In genomic region chr2:133204295-133204866, GRCm38 (mm10) we compare ENCODE assay signal across 24 mouse cellular contexts.
DNase-seq lines count a peak whose midpoint lies in the region; ATAC-seq lines count a peak whose summit lies in the region.
"Had no signal": no experiment of that assay in that cellular context is flagged by ENCODE, and none has a peak within 500 bp of the region (broad histone marks: within the 10 kb centered on the region; RNA-seq: fewer than 3 reads in every experiment).

No protein-coding gene starts in this region.

- no peaks in the 10 kb centered on the region for H3K9me3 ChIP-seq in forebrain, embryonic 13.5 days (replicated peaks)
- H3K9me3 ChIP-seq in forebrain, embryonic 15.5 days, result no peaks in the 10 kb centered on the region
- H3K9me3 ChIP-seq in midbrain, embryonic 11.5 days (ENCODE audit: control insufficient read depth, low read length), result no peaks in the 10 kb centered on the region
- H3K9me3 ChIP-seq in midbrain, embryonic 16.5 days (replicated peaks; ENCODE audit: control insufficient read depth, low read length, poor library complexity, severe bottlenecking), result no peaks in the 10 kb centered on the region
- no peaks in the 10 kb centered on the region for H3K9me3 ChIP-seq in midbrain, embryonic 14.5 days (ENCODE audit: control insufficient read depth, low read length)
- H3K9me3 ChIP-seq: embryonic facial prominence, embryonic 15.5 days; forebrain, embryonic 10.5 days; heart, embryonic 13.5 days; hindbrain, embryonic 12.5 days had no signal

- ATAC-seq in forebrain, embryonic 13.5 days, result peak; percentile 61; the same call in 1 of the 2 replicates
- ATAC-seq in forebrain, embryonic 15.5 days (replicated peaks), result no peak
- ATAC-seq in midbrain, embryonic 11.5 days (ENCODE audit: low FRiP score), result 0 out of 2 replicates have a peak, but pooled peaks have one; percentile 24
- ATAC-seq in midbrain, embryonic 16.5 days, result no peak
- ATAC-seq in midbrain, embryonic 14.5 days (ENCODE audit: low FRiP score, low TSS enrichment), result no peak
- ATAC-seq: hindbrain, embryonic 16.5 days; inflammation-experienced regulatory T-cells, adult 6 months; Patski had no signal

- no peak overlapping the region for H3K4me2 ChIP-seq in forebrain, embryonic 13.5 days
- H3K4me2 ChIP-seq in forebrain, embryonic 15.5 days (replicated peaks), result no peak overlapping the region
- H3K4me2 ChIP-seq in midbrain, embryonic 11.5 days, result no peak overlapping the region
- H3K4me2 ChIP-seq in midbrain, embryonic 16.5 days (ENCODE audit: low read length), result no peak overlapping the region
- H3K4me2 ChIP-seq in midbrain, embryonic 14.5 days (ENCODE audit: low read length), result no peak overlapping the region
- H3K4me2 ChIP-seq: embryonic facial prominence, embryonic 15.5 days; heart, embryonic 13.5 days; hindbrain, embryonic 12.5 days had no signal

- peak; percentile 86 for DNase-seq in midbrain, embryonic 11.5 days (ENCODE audit: low spot score, missing footprints)
- peak; percentile 4 for DNase-seq in midbrain, embryonic 14.5 days
- no peak for DNase-seq in T-cell, adult 2 months (ENCODE audit: low spot score)
- DNase-seq in thymus, postnatal 10 days (ENCODE audit: low spot score in 2 of 2), result no peak
- DNase-seq: adrenal gland, adult 8-10 months; adrenal gland, postnatal 36 days; cerebellum, adult 11 months; cerebellum, adult 8-10 months; cerebellum, postnatal 14 days; gastrocnemius, adult 2 months; gastrocnemius, postnatal 25 days; heart, postnatal 4 days had no signal

- WGBS in forebrain, embryonic 13.5 days, result 29% methylated on average over 5 of the region's 5 CpGs
- WGBS in forebrain, embryonic 15.5 days, result 30% methylated on average over 5 of the region's 5 CpGs
- 28% methylated on average over 5 of the region's 5 CpGs for WGBS in midbrain, embryonic 11.5 days
- WGBS in midbrain, embryonic 16.5 days, result 23% methylated on average over 5 of the region's 5 CpGs
- WGBS in midbrain, embryonic 14.5 days, result 19% methylated on average over 5 of the region's 5 CpGs

- no peaks in the 10 kb centered on the region for H3K27me3 ChIP-seq in forebrain, embryonic 13.5 days
- H3K27me3 ChIP-seq in forebrain, embryonic 15.5 days, result no peaks in the 10 kb centered on the region
- H3K27me3 ChIP-seq in midbrain, embryonic 11.5 days (ENCODE audit: control insufficient read depth, insufficient read depth, low read length), result no peaks in the 10 kb centered on the region
- no peaks in the 10 kb centered on the region for H3K27me3 ChIP-seq in midbrain, embryonic 16.5 days (ENCODE audit: control insufficient read depth, insufficient read depth, low read depth, low read length)
- no peaks in the 10 kb centered on the region for H3K27me3 ChIP-seq in midbrain, embryonic 14.5 days (ENCODE audit: control insufficient read depth, insufficient read depth, low read length)
- H3K27me3 ChIP-seq: CH12.LX; embryonic facial prominence, embryonic 15.5 days; heart, embryonic 13.5 days; hindbrain, embryonic 12.5 days had no signal

- H3K27ac ChIP-seq in forebrain, embryonic 13.5 days, result no peak overlapping the region
- no peak overlapping the region for H3K27ac ChIP-seq in forebrain, embryonic 15.5 days (replicated peaks)
- no peak overlapping the region for H3K27ac ChIP-seq in midbrain, embryonic 11.5 days (ENCODE audit: low read depth, low read length)
- no peak overlapping the region for H3K27ac ChIP-seq in midbrain, embryonic 16.5 days (ENCODE audit: low read length)
- no peak overlapping the region for H3K27ac ChIP-seq in midbrain, embryonic 14.5 days (replicated peaks; ENCODE audit: low read depth, low read length)
- H3K27ac ChIP-seq: embryonic facial prominence, embryonic 15.5 days; forebrain, embryonic 10.5 days; gastrocnemius, adult 2 months; heart, embryonic 13.5 days; hindbrain, embryonic 12.5 days had no signal

- H3K9ac ChIP-seq in forebrain, embryonic 13.5 days, result no peak overlapping the region
- no peak overlapping the region for H3K9ac ChIP-seq in forebrain, embryonic 15.5 days (replicated peaks)
- no peak overlapping the region for H3K9ac ChIP-seq in midbrain, embryonic 11.5 days (ENCODE audit: low read length)
- H3K9ac ChIP-seq in midbrain, embryonic 16.5 days (ENCODE audit: low read depth, low read length), result no peak overlapping the region
- no peak overlapping the region for H3K9ac ChIP-seq in midbrain, embryonic 14.5 days (replicated peaks; ENCODE audit: low read length)
- H3K9ac ChIP-seq: embryonic facial prominence, embryonic 15.5 days; heart, embryonic 13.5 days; hindbrain, embryonic 12.5 days had no signal

- H3K4me3 ChIP-seq in forebrain, embryonic 13.5 days, result no peak overlapping the region
- no peak overlapping the region for H3K4me3 ChIP-seq in forebrain, embryonic 15.5 days
- H3K4me3 ChIP-seq in midbrain, embryonic 11.5 days (ENCODE audit: low read depth, low read length), result no peak overlapping the region
- H3K4me3 ChIP-seq in midbrain, embryonic 16.5 days (ENCODE audit: low read depth, low read length), result no peak overlapping the region
- no peak overlapping the region for H3K4me3 ChIP-seq in midbrain, embryonic 14.5 days (replicated peaks; ENCODE audit: low read depth, low read length)
- H3K4me3 ChIP-seq: embryonic facial prominence, embryonic 15.5 days; erythroblast, embryonic 14.5 days; forebrain, embryonic 10.5 days; gastrocnemius, adult 2 months; heart, embryonic 13.5 days; hindbrain, embryonic 12.5 days had no signal

- H3K4me1 ChIP-seq in forebrain, embryonic 13.5 days, result no peaks in the 10 kb centered on the region
- no peaks in the 10 kb centered on the region for H3K4me1 ChIP-seq in forebrain, embryonic 15.5 days
- H3K4me1 ChIP-seq in midbrain, embryonic 11.5 days (ENCODE audit: control insufficient read depth, insufficient read depth, low read length), result no peaks in the 10 kb centered on the region
- no peaks in the 10 kb centered on the region for H3K4me1 ChIP-seq in midbrain, embryonic 16.5 days (ENCODE audit: control insufficient read depth, insufficient read depth, low read length)
- no peaks in the 10 kb centered on the region for H3K4me1 ChIP-seq in midbrain, embryonic 14.5 days (ENCODE audit: control insufficient read depth, insufficient read depth, low read length)
- H3K4me1 ChIP-seq: heart, embryonic 13.5 days; hindbrain, embryonic 12.5 days had no signal

- no peaks in the 10 kb centered on the region for H3K36me3 ChIP-seq in forebrain, embryonic 13.5 days (ENCODE audit: poor library complexity, severe bottlenecking)
- no peaks in the 10 kb centered on the region for H3K36me3 ChIP-seq in forebrain, embryonic 15.5 days
- H3K36me3 ChIP-seq in midbrain, embryonic 11.5 days (ENCODE audit: control insufficient read depth, insufficient read depth, low read length), result no peaks in the 10 kb centered on the region
- no peaks in the 10 kb centered on the region for H3K36me3 ChIP-seq in midbrain, embryonic 16.5 days (ENCODE audit: control insufficient read depth, insufficient read depth, low read length)
- H3K36me3 ChIP-seq in midbrain, embryonic 14.5 days (ENCODE audit: control insufficient read depth, insufficient read depth, low read length), result no peaks in the 10 kb centered on the region
- H3K36me3 ChIP-seq: embryonic facial prominence, embryonic 15.5 days; forebrain, embryonic 10.5 days; heart, embryonic 13.5 days; hindbrain, embryonic 12.5 days had no signal

Comparison
In these comparisons a context has a peak if more than half of its experiments do, and no peak if none do; other contexts are left out.
1. ATAC-seq: peak in forebrain, embryonic 13.5 days (single experiment) and midbrain, embryonic 11.5 days (single experiment); none in forebrain, embryonic 15.5 days (single experiment), midbrain, embryonic 16.5 days (single experiment) and midbrain, embryonic 14.5 days (single experiment).
2. DNase-seq: peak in midbrain, embryonic 11.5 days (single experiment) and midbrain, embryonic 14.5 days (single experiment); none in T-cell, adult 2 months (single experiment) and thymus, postnatal 10 days (0 of 2).